Mouse (Mus musculus) spleen, embryonic (tissue): ENCODE results near the gene Arvcf.

ENCODE experiments used
- CTCF ChIA-PET: fragments of 350-600 bp; sonication (Branson Sonifier 250); formaldehyde crosslinking; loops from one replicate; lab custom pipeline; 2022; lab: Charles Lee

Arvcf gene

DNA sequence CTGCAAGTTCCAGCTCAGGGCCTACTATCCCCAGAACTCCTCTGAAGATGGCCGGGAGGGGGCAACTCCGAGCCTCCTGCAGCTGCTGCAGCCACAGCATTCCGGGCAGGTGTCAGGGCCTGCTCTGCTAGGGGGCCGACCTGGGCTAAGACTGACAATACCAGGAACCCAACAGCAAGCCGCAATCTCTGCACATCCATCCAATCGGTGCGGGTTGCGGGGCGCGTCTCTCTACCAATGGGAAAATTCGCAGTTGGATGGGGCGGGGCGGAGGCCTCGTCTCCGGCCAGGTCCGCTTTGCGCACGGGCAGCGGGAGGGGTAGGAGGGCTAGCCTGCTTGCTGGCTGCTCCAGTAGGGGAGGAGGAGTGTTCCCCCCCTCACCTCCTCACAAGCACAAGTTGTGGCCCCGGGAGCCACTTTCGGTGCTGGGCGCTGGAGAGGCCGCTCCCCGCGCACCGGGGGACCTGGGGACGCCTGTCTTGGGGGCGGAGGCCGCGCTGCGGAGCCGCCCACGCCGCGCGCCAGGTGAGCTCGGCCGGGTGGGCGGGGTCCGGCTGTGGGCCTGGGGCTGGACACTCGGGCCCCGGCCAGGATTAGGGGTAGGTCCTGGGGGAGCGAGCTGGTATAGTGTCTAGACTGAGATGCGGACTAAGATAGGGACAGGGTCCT, at the start of gene Arvcf, which contains the start of gene Tango2:
Gene Arvcf, plus strand, starts transcription at position 252 of the 670 bp plus-strand sequence.
Gene Tango2, minus strand, starts transcription at position 173 of the 670 bp plus-strand sequence.
- CTCF ChIA-PET = no interaction called here

DNA sequence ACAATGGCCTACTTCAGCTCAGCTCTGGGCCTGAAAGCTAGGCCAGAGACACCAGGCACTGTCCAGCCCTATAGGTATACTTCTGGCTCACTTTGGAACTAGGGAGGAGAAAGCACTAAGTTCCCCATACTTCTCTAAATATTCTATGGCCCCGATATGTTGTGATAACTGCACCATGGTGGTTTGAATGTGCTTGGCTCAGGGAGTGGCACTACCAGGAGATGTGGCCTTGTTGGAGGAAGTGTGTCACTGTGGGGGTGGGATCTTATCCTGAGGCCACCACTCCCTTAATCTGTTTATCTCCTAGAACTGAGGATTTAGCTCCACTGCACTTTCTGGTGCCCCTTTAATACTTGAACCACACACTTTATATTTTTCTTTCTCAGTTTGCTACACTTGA, 39.8 kb upstream of the Arvcf start:
- CTCF ChIA-PET = no interaction called here

DNA sequence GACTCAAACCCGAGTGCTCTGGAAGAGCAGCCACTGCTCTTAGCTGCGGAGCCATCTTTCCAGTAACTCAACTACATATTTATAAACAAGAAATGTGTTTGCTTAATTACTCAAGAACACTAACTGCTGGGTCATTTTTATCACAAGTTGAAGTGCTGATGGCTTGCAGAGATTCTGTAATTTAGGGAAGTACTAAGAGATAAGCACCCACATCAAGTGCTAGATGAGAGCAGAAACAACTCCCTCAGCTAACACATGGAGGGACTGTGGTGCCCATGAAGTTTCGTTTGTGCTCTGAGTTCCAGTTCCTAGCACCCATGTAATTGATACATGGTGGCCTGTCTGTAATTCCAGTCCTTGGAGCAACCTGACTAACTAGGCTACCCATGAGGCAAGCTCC, 29.0 kb upstream of the Arvcf start:
- CTCF ChIA-PET = no interaction called here

DNA sequence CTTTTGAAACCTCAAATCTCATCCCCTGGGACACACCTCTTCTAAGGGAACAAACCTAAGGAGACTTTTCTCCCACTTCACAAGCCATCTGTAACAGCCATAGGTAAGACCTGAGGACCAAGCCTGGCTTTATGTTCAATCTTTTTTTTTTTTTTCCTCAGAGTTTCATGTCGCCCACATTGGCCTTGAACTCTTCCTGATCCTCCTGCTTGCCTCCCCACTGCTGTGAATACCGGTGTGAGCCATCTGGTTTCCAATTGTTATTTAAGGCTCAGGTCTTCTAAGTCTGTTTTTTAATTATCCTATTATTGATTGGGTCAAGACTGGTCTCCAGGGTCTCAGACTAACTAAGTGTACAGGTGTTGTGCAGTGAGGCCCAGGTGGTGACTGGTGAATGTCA, 26.5 kb upstream of the Arvcf start:
- CTCF ChIA-PET = no interaction called here

DNA sequence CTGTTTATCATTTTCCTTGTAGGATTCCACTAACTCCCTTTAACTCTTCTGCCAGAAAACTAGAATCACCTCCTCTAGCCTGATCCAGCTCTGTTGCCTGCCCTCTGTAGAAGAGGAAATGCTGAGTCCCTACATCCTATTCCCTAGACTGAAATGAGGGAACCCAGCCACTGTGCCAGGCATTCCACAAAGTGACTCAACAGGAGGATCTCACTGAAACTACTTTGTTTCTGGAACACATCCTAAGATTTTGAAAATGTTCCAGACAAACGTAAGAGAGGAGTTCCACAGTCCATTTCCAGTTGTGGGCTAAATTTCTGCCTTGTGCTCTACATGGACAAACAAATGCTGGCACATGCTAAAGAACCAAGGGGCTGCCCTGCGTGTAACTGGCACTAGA, 24.5 kb upstream of the Arvcf start:
- CTCF ChIA-PET = no interaction called here

DNA sequence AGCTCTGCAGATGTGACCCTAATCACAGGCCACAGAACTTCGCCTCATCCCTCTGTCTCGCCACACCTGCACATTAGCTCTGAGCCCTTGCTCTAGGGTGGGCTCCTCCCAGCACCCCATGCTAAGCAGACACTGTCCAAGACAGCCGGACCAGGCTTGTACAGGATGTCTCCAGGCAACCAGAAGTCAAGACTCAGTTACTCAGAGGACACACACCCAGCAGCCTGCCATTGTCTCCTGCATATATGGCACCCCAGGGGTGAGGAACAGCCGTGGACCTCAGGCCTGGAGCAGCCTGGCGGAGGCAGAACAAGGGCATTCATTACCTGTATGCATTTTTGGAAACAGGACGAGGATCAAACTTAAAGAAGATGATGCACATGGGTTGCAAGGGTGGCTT, 24.0 kb upstream of the Arvcf start:
- CTCF ChIA-PET = no interaction called here

DNA sequence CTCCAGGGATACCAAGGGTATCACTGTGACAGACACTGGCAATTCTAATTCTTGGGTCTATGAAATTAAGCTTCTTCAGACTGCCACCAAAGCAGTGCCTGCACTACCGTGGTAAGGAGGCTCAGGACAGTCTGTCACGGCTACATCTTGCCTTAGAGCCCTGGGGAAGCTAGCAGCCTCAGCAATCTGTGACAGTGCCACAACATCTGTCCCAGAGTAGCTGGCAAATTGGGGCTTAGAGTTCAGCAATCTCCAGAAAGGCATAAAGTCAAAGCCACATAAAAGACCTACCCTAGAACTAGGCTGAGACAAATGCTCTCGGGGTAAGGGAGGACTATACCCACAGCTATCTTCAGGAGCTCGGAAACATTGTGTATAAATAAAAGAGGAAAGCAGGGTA, 22.2 kb upstream of the Arvcf start:
- CTCF ChIA-PET = no interaction called here

DNA sequence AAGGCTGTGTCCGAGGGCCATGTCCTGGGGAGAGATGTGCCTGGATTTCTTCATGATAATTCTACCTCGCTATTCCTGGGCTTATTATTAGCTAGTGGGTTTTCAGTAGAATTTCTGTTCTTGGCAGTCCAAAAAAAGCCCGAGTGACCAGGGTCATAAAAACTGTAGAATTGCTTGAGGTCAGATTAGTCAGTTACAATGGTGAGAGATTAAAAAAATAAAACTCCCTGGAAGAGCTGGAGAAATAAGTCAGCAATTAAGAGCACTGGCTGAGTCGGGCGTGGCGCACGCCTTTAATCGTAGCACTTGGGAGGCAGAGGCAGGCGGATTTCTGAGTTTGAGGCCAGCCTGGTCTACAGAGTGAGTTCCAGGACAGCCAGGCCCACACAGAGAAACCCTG, 20.0 kb upstream of the Arvcf start:
- CTCF ChIA-PET = no interaction called here

DNA sequence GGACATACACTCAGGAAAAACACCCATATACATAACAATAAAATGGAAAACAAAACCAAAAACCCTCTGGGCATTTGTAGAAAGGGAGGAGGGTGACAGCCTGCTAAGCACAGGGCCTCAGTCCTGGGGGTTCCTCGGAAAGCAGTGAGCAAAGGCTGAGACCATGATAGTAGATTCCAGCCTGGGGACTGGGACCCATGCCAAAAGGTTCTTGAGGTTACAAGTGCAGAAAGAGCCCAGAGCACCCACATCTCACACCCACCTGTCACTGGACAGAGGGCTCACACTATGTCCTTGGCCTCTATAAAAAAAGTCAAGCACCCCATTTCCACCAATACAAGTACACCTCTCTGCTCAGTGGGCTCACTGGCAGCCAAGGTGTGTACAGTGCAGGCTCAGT, 19.5 kb upstream of the Arvcf start:
- CTCF ChIA-PET = no interaction called here

DNA sequence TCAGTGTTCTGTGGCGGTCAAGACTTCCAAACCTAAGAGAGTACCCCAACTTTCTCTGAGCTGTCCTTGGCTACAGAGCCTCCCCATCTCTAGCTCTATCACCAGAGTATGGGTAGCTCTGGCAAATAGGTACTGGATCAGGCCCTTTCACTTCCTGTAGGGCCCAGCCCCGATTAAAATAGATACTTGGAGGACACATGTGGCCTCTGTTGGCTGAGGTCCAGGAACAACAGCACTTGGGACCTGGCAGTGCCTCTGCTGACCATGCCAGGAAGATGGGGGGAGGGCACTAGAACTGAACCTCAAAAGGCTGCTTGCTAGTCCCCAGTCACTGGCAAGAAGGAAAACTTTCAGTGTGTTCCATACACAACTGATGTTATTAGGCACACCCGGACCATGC, 14.0 kb upstream of the Arvcf start:
- CTCF ChIA-PET = no interaction called here

DNA sequence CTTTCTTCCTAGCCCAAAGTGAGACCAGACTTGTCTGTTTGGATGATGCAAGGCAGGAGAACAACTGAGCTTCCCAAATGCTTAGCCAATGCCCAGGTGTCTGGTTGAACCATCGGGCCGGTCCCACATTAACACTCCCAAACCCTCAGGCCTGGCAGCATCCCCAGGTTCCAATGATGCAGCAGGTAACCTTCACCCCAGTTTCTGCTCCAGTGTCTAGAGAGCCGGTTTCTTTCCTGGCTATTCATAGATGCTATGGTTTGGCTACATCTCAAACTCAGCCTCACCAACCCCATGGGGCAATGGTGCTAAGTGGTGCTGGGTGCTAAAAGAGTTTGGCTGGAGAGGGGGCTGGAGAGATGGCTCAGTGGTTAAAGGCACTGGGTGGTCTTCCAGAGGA, 12.0 kb upstream of the Arvcf start:
- CTCF ChIA-PET = no interaction called here

DNA sequence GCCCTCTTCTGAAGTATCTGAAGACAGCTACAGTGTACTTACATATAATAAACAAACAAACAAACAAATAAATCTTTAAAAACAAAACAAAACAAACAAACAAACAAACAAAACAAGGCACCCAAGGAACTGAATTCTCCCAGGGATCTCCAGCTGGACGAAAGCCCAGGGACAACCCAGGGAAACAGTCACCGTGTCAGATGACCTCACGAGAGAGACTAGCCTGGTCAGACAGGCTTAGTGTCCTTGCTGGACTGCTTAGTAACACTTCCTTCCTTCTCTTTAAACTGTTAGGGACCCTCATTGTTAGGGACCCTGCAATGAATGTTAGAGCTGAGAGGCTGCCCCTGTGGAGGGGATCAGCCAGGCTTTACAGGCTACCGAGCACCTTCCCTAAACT, 10.7 kb upstream of the Arvcf start:
- CTCF ChIA-PET = no interaction called here

DNA sequence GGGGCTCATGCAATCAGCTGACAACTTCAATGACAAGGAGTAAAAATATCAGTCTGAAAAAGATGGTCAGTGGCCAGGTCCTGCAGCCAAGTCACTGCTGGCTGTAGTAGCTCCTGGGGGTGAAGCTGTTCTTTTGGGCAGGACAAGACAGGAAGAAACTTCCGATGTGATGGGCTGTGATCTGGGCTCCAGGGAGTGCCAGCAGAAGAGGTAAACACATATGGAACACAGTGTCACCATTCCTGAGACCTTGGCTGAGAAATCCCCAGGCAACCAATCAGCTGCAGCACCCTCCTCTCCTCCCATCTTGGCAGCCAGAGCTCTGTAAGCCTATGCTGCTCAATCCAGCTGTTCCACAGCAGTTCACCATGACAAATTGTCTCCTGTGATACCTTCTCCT, 8.1 kb upstream of the Arvcf start:
- CTCF ChIA-PET = no interaction called here

DNA sequence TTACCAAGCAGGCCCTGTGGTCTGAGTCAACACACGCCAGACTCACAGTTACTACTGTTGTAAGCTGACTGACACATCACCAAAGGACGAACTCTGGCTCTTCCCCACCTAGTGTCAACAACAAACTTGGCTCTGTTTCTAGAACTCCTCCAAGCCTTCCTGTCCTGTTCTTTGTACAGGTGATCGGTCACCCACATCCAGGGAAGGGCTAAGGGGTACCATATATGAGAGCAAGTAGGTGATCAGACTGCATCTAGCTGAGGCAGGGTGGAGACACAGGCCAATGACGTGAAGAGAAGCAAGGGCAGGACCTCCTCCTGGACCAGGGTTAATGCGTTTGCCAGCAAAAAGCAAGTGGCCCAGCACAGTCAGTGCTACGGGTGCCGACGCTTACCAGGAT, 6.4 kb upstream of the Arvcf start:
- CTCF ChIA-PET = no interaction called here

DNA sequence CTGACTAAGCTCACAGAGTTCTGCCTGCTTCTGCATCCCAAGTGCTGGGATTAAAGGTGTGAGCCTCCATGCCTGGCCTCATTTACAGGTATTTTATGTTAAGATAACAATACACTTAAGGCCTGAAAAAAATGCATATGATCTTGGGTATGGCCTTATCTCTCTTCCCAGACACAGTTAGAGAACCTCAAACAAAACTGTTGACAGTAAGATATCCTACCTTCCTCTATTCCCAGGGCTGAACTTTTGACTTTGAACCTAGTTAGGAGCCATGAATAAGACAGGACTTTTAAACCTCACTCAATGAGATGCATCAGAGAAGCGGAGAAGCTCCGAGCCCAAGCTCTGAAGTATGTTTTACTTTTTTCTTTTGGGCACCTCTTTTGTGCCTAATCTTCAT, 5.9 kb upstream of the Arvcf start:
- CTCF ChIA-PET = no interaction called here

DNA sequence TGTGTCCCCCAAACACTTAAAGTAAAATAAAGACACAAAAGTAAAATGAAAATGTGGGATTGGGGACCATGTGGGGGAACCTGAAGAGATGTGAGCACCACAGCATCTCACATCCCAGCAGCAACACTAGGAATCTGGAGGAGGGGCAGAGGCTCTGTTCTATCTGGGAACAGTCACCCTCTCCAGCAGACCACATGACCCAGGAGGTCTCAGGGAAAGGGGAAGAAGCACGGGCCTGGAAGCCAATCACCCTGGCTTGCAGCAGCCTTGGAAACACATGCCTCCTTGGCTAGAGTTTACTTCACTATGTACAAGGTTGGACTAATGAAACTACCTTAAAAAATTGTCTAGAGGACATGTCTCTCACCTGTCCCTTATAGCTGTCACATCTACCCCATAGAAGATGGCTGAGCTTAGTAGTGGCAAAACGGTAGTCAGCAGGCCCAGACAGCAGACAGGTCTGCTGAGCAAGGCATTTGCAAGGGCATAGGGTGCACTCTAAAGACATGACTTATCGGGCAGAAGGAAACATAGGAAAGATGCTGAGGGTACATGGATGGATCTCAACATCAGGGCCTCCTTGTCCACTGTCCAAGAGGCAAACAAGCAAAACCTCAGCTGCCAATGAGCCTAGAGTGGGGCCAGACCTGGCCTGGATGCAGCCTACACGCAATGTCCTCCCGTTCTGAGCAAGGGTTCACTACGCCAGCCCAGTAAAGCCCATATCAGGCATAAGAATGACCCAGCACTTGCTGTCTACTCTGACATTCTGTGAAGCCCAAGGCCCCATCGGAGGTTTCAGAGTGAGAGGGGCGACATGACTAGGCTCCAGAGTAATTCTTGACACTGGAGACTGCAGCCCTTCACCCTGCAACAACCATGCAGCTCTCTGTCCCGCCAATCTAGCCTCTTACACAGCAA, 5.1 kb upstream of the Arvcf start:
- CTCF ChIA-PET = no interaction called here

DNA sequence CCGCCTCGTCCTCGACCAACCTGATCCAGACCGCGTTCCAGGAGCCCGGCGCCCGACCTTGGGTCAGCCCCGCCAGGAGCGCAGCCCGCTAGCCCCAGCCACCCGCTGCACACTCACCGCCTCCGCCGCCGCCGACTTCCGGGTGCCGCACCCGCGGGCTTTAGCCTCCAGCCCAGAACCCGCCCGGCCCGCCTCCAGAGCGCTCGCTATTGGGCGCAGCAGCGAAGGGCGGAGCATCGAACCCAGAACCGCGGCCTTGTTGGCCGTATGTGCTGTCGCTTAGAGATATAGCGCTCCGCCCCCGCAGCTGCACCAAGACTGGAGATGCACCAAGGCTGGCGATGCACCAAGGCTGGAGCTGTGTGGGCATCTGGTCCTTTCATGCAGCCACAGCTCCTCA, 4.2 kb upstream of the Arvcf start:
- CTCF ChIA-PET = no interaction called here

DNA sequence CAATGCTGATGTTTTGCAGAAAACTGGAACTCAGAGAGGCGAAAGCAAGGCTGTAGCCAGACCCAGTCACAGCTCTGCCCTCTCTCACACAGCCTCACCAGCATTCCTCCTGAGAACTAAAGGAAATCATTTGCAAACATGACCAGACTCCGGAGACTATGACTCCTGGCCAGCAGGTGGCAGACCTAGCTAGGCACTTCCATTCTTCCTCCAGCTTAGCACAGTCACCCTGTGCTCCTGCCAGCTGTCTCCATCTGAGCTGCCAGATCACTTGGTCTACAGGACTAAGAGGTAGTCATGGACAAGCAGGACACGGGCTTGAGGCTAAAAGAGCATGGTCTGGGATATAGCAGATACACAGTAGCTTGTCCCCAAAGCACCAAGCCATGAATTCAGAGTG, 2.7 kb upstream of the Arvcf start:
- CTCF ChIA-PET = interaction anchor here (0.6 to 1.6 kb wide), 4 partner anchors 13 to 61 kb away, joined by 3 to 5 read pairs (median 4); no protein-coding TSS in a partner anchor

DNA sequence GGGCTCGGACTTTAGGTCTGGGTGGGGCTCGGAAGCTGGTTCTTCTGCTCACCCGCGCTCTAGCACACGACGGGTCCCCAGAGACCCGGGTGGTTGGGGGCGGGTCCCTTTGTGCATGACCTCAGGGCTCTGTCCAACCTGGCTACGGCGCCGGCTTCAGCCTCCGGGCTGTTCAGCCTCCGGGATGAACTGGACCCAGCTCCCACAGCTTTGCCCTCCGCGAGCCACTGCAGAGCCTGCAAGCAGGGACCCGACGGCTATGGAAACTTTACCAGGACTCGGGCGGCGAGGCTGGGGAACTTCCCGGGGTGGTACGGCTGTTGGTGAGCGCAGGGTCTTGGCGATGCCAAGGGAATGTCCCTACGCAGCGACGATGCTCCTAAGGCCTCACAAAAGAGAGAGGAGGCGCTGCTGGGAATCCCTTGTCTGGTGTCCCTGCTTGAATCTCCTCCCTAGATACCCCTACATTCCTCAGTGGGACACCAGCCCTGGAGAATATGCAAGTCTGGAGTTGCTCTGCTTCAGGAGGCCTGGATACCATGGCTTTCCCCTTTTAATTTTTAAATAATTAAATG, 706 bp downstream of the Arvcf start:
- CTCF ChIA-PET = no interaction called here

DNA sequence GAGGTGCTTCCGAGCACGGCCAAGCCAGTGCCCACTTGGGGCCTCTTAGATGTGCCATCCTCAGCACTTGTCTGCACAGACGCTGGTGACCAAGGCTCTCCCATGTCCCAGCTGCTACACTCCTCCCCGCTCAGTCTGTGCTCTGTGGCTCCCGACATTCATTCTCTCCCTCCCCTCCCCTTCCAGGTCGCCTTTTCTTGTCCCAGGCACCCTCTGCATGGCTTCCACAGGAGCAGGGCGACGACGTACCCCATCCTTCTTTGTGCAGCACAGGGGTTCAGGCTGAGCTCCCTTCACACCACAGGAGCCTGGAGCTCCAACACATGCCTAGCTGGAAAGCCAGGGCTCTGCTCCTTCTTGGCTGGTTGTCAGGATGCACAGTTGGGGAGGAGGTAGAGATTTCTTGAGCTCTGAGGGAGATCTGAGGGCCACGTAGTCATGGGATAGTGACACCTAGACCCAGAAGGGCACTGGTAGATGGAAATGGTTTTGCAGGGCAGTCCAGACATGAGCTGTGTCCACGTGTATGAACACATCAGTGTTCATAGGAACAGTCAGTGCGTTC, 1.9 kb downstream of the Arvcf start:
- CTCF ChIA-PET = no interaction called here

DNA sequence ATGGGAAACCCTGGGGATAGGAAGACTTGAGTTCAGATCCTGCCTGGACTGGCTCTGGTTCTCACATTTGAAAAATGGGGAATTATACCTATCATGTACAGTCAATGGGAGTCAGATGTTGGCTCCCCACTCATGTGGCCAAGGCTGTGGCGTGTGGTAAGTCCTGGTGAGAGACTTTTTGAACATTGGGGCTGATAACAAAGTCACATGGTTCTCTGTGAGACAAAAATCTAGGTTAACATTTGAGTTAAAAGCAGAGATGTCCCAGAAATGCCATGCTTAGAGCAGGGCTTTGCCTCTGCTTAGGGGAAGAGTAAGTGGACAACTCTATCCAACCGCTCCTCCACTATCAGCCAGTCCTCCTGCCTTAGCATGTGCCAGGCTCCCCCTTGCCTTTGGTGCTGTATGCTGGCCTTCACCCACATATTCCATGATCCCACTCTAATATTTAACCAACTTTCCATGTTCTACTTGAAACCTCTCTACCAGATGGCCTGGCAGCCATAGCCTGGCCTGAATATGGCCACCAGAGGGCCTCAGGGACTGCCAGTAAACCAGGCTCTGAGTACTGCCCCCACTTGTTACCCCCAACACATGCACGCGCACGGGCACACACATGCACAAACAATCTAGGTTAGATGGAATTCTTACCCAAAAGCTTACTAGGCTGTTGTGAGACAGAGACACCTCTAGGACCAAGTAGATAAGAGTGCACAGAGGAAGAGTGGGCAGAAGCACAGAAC, 3.5 kb downstream of the Arvcf start:
- CTCF ChIA-PET = no interaction called here

DNA sequence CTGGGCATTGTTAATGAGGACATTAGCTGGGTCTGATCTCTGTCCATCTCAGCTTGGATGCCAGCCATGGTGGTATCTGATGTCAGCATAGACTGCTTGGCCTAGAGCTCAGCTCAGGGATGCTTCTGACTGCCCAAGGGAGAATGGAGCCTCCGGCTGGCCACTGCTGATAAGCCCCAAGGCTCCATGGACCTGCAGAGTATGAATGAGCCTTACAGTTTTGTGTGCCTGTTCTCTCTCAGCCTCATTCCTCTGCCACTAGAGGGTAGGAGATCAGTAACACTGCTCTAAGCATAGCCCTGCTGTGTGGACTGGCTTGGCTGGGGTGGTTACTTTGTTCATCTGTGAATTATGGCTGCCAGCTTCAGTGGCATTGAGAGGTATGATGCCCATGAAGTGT, 5.1 kb downstream of the Arvcf start:
- CTCF ChIA-PET = no interaction called here
